11 mouse cellular contexts compared by ENCODE assay signal in genomic region chr17:32052237-32053080, GRCm38 (mm10). TPM values are rescaled to one million over a fixed set of nuclear protein-coding genes. Genes with fewer than 3 reads are reported as not detected.
A peak's percentile ranks its signal among the peaks of the same experiment; 100 is the strongest.
DNase-seq lines count a peak whose midpoint lies in the region; ATAC-seq and TF ChIP-seq lines count a peak whose summit lies in the region.
"Had no signal": no experiment of that assay in that cellular context is flagged by ENCODE, and none has a peak within 500 bp of the region (broad histone marks: within the 10 kb centered on the region; RNA-seq: fewer than 3 reads in every experiment).

No protein-coding gene starts in this region.

- no peaks in the 10 kb centered on the region for H3K27me3 ChIP-seq in heart, embryonic 12.5 days (replicated peaks)
- H3K27me3 ChIP-seq in midbrain, postnatal 0 days (ENCODE audit: insufficient read depth, low read length): no peaks in the 10 kb centered on the region
- no peaks in the 10 kb centered on the region for H3K27me3 ChIP-seq in midbrain, embryonic 15.5 days (replicated peaks)
- H3K27me3 ChIP-seq in heart, embryonic 13.5 days (replicated peaks): no peaks in the 10 kb centered on the region

- peaks cover 4% of the 10 kb centered on the region; the same call in 1 of the 2 replicates for H3K4me1 ChIP-seq in heart, embryonic 12.5 days (replicated peaks)
- no peaks in the 10 kb centered on the region for H3K4me1 ChIP-seq in midbrain, postnatal 0 days (ENCODE audit: insufficient read depth, low read length)
- no peaks in the 10 kb centered on the region for H3K4me1 ChIP-seq in midbrain, embryonic 15.5 days
- peaks cover 9% of the 10 kb centered on the region for H3K4me1 ChIP-seq in heart, embryonic 13.5 days

- intact Hi-C loops in gastrocnemius, adult 2 months (cut with DNase I): no loop called here

- H3K27ac ChIP-seq in heart, embryonic 12.5 days (ENCODE audit: poor library complexity, severe bottlenecking): no peak overlapping the region
- no peak overlapping the region for H3K27ac ChIP-seq in midbrain, postnatal 0 days (ENCODE audit: low read depth, low read length)
- H3K27ac ChIP-seq in midbrain, embryonic 15.5 days: no peak overlapping the region
- peak overlapping the region; percentile 56; the same call in 1 of the 2 replicates for H3K27ac ChIP-seq in heart, embryonic 13.5 days (replicated peaks)
- H3K27ac ChIP-seq in gastrocnemius, adult 2 months: no peak overlapping the region

- 0 out of 2 replicates have a peak, but pooled peaks have one; percentile 40 for ATAC-seq in heart, embryonic 12.5 days (ENCODE audit: insufficient number of reproducible peaks, low FRiP score)
- no peak for ATAC-seq in midbrain, postnatal 0 days (ENCODE audit: low FRiP score)
- no peak for ATAC-seq in midbrain, embryonic 15.5 days (replicated peaks)
- no peak for ATAC-seq in heart, embryonic 13.5 days (ENCODE audit: extremely low read depth, insufficient number of reproducible peaks, low FRiP score, low TSS enrichment)
- ATAC-seq: liver, postnatal 0 days had no signal

- WGBS in heart, embryonic 12.5 days: 69% methylated on average over 5 of the region's 5 CpGs
- 74% methylated on average over 5 of the region's 5 CpGs for WGBS in midbrain, postnatal 0 days
- 74% methylated on average over 5 of the region's 5 CpGs for WGBS in midbrain, embryonic 15.5 days
- WGBS in heart, embryonic 13.5 days: 65% methylated on average over 5 of the region's 5 CpGs

- no peak for DNase-seq in heart, adult 9 months (ENCODE audit: low spot score in 2 of 2)
- peak; percentile 38 for DNase-seq in midbrain, postnatal 0 days (ENCODE audit: low spot score)
- peak; percentile 52 to 64 for DNase-seq in lung, postnatal 4 days
- DNase-seq in gastrocnemius, adult 18-20 months (ENCODE audit: low spot score): no peak
- no peak for DNase-seq in gastrocnemius, adult 2 months
- DNase-seq: liver, postnatal 0 days; spleen, adult 18-20 months; thymus, postnatal 14 days had no signal

- H3K36me3 ChIP-seq in heart, embryonic 12.5 days: peaks cover 95% of the 10 kb centered on the region
- H3K36me3 ChIP-seq in midbrain, postnatal 0 days (ENCODE audit: insufficient read depth, low read length): peaks cover 57% of the 10 kb centered on the region
- H3K36me3 ChIP-seq in midbrain, embryonic 15.5 days (replicated peaks): peaks cover 48% of the 10 kb centered on the region
- H3K36me3 ChIP-seq in heart, embryonic 13.5 days: peaks cover 100% of the 10 kb centered on the region

- H3K4me3 ChIP-seq in heart, embryonic 12.5 days: no peak overlapping the region
- H3K4me3 ChIP-seq in midbrain, postnatal 0 days (ENCODE audit: low read depth, low read length): no peak overlapping the region
- no peak overlapping the region for H3K4me3 ChIP-seq in midbrain, embryonic 15.5 days
- H3K4me3 ChIP-seq in heart, embryonic 13.5 days: no peak overlapping the region
- no peak overlapping the region for H3K4me3 ChIP-seq in gastrocnemius, adult 2 months

- H3K9ac ChIP-seq in heart, embryonic 12.5 days: no peak overlapping the region
- H3K9ac ChIP-seq in midbrain, postnatal 0 days (replicated peaks; ENCODE audit: low read length, poor library complexity, severe bottlenecking): no peak overlapping the region
- no peak overlapping the region for H3K9ac ChIP-seq in midbrain, embryonic 15.5 days
- H3K9ac ChIP-seq in heart, embryonic 13.5 days: peak overlapping the region; percentile 25; the same call in 1 of the 2 replicates
- H3K9ac ChIP-seq: liver, postnatal 0 days had no signal

- TF ChIP-seq CTCF in midbrain, postnatal 0 days (IDR thresholded peaks at IDR 0.05): no peak
- TF ChIP-seq CTCF in gastrocnemius, adult 2 months (IDR thresholded peaks at IDR 0.05): no peak

- no peak overlapping the region for H3K4me2 ChIP-seq in heart, embryonic 12.5 days
- no peak overlapping the region for H3K4me2 ChIP-seq in midbrain, postnatal 0 days (ENCODE audit: low read depth, low read length, poor library complexity, severe bottlenecking)
- H3K4me2 ChIP-seq in midbrain, embryonic 15.5 days: no peak overlapping the region
- no peak overlapping the region for H3K4me2 ChIP-seq in heart, embryonic 13.5 days

- no peaks in the 10 kb centered on the region for H3K9me3 ChIP-seq in heart, embryonic 12.5 days (replicated peaks)
- no peaks in the 10 kb centered on the region for H3K9me3 ChIP-seq in midbrain, postnatal 0 days (ENCODE audit: low read length)
- no peaks in the 10 kb centered on the region for H3K9me3 ChIP-seq in midbrain, embryonic 15.5 days
- no peaks in the 10 kb centered on the region for H3K9me3 ChIP-seq in heart, embryonic 13.5 days

RNA-seq across cellular contexts. Expression of gene Hsf2bp, which starts 16.3 kb away (rescaled TPM):
- polyA plus RNA-seq in heart, embryonic 12.5 days (2016; fragmentation: Nextera tagmentation; extraction: Ambion mirVana): 0.41 and 0.60 TPM in 2 replicates
- 0.16 TPM in 1 of 2 replicates, not detected in the other for total RNA-seq in midbrain, postnatal 0 days (2014; rRNA removed)
- polyA plus RNA-seq in midbrain, postnatal 0 days (2015; fragmentation: Nextera tagmentation; extraction: Ambion mirVana): 1.3 and 1.4 TPM in 2 replicates
- 0.63 and 0.75 TPM in 2 replicates for polyA plus RNA-seq in midbrain, embryonic 15.5 days (2015; fragmentation: Nextera tagmentation; extraction: Ambion mirVana)
- 0.15 and 0.41 TPM in 2 replicates for polyA plus RNA-seq in heart, embryonic 13.5 days (2015; fragmentation: Nextera tagmentation; extraction: Ambion mirVana)
- total RNA-seq in gastrocnemius, adult 18-20 months (2021): under 1 TPM; 0.55 to 0.57 TPM
- total RNA-seq in gastrocnemius, adult 2 months (2021): 1 to 10 TPM in 1 of 2 experiments, under 1 TPM in 1; 0.46 to 1.5 TPM

RNA-seq across cellular contexts. Expression of gene Rrp1b, which starts 16.6 kb away (rescaled TPM):
- polyA plus RNA-seq in heart, embryonic 12.5 days (2016; fragmentation: Nextera tagmentation; extraction: Ambion mirVana): 39.9 and 44.1 TPM in 2 replicates
- 24.3 and 38.5 TPM in 2 replicates for total RNA-seq in midbrain, postnatal 0 days (2014; rRNA removed)
- polyA plus RNA-seq in midbrain, postnatal 0 days (2015; fragmentation: Nextera tagmentation; extraction: Ambion mirVana): 40.3 and 45.8 TPM in 2 replicates
- 42.4 and 42.7 TPM in 2 replicates for polyA plus RNA-seq in midbrain, embryonic 15.5 days (2015; fragmentation: Nextera tagmentation; extraction: Ambion mirVana)
- 34.8 and 42.1 TPM in 2 replicates for polyA plus RNA-seq in heart, embryonic 13.5 days (2015; fragmentation: Nextera tagmentation; extraction: Ambion mirVana)
- 1 to 10 TPM; 5.9 to 8.4 TPM for total RNA-seq in gastrocnemius, adult 18-20 months (2021)
- total RNA-seq in gastrocnemius, adult 2 months (2021): 1 to 10 TPM; 7.0 to 9.3 TPM

Comparison
In these comparisons a context has a peak if more than half of its experiments do, and no peak if none do; other contexts are left out.
1. DNase-seq: peak in midbrain, postnatal 0 days (single experiment) and lung, postnatal 4 days (2 of 2); none in heart, adult 9 months (0 of 2), gastrocnemius, adult 18-20 months (single experiment) and gastrocnemius, adult 2 months (single experiment).